Mouse (Mus musculus) myocyte (in vitro differentiated cells): Measurements from ENCODE around the gene Nav3.

Experiments
- E2F4 ChIP-seq: IDR thresholded peaks from one replicate; pipeline ENCODE4 v1.6.1; 2011; ENCODE audit warnings: mild to moderate bottlenecking, control low read depth, moderate library complexity; ENCODE audit not compliant: insufficient read depth
- MAX ChIP-seq: IDR thresholded peaks from one replicate; pipeline ENCODE4 v1.6.1; 2011; ENCODE audit warnings: low read depth, mild to moderate bottlenecking, control low read depth
- MYOD1 ChIP-seq, 3 experiments: IDR thresholded peaks; one replicate each; pipeline ENCODE4 v1.6.1; 2011; ENCODE audit warnings: control low read depth in 2 of 3, low read depth in 2 of 3, mild to moderate bottlenecking in 2 of 3, moderate library complexity in 1 of 3; ENCODE audit not compliant: insufficient read length in 2 of 3, control insufficient read depth in 1 of 3
- MYOG ChIP-seq, 3 experiments: IDR thresholded peaks; one replicate each; pipeline ENCODE4 v1.6.1; 2011; ENCODE audit warnings: control low read depth in 2 of 3, low read depth in 2 of 3, mild to moderate bottlenecking in 2 of 3; ENCODE audit not compliant: insufficient read length in 2 of 3, control insufficient read depth in 1 of 3, insufficient read depth in 1 of 3
- POLR2A ChIP-seq: IDR thresholded peaks from one replicate; pipeline ENCODE4 v1.6.1; 2011; ENCODE audit warnings: low read depth, mild to moderate bottlenecking, control low read depth, moderate library complexity; ENCODE audit not compliant: insufficient read length
- POLR2AphosphoS2 ChIP-seq: IDR thresholded peaks from one replicate; pipeline ENCODE4 v1.6.1; 2011; ENCODE audit warnings: low read depth, control low read depth; ENCODE audit not compliant: insufficient read length
- REST ChIP-seq: IDR thresholded peaks from one replicate; pipeline ENCODE4 v1.6.1; 2011; ENCODE audit warnings: mild to moderate bottlenecking, control low read depth, moderate library complexity; ENCODE audit not compliant: insufficient read depth, insufficient read length
- TCF12 ChIP-seq: IDR thresholded peaks from one replicate; pipeline ENCODE4 v1.6.1; 2011; ENCODE audit warnings: mild to moderate bottlenecking, control low read depth; ENCODE audit not compliant: poor library complexity, insufficient read depth, severe bottlenecking
- TCF3 ChIP-seq: IDR thresholded peaks from one replicate; pipeline ENCODE4 v1.6.1; 2011; ENCODE audit warnings: low read depth, control low read depth; ENCODE audit not compliant: insufficient read length
- USF1 ChIP-seq: IDR thresholded peaks from one replicate; pipeline ENCODE4 v1.6.1; 2011; ENCODE audit warnings: low read depth, mild to moderate bottlenecking, control low read depth, moderate library complexity

DNA sequence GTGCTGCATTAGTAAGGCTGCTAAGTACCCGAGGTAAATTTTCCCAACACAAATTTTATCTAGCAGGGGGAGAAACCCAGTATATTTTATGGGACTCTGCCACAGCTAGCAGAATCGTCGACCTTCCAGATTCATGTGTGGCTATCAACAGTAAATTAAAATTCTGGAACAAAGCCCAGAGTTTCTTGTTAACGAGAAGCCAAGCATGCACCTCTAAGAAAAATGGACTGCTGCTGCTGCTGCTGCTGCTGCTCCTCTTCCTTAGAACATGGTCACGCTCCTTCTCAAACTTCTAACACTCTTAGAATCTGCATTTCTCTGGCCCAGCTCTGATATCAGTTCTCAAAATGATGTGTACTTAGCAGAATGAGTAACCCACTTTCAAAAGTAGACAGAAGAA is 126.4 kb downstream of the Nav3 start:
- no peak for TF ChIP-seq POLR2A
- TF ChIP-seq MYOD1 (IDR thresholded peaks at IDR 0.05; ENCODE audit: control insufficient read depth in 1 of 3, insufficient read length in 2 of 3, low read depth in 2 of 3): no peak
- no peak for TF ChIP-seq USF1
- no peak for TF ChIP-seq TCF12
- no peak for TF ChIP-seq MAX
- TF ChIP-seq E2F4: no peak
- TF ChIP-seq TCF3: no peak
- no peak for TF ChIP-seq POLR2AphosphoS2
- no peak for TF ChIP-seq MYOG (IDR thresholded peaks at IDR 0.05; ENCODE audit: control insufficient read depth in 1 of 3, insufficient read depth in 1 of 3, insufficient read length in 2 of 3, low read depth in 2 of 3)
- TF ChIP-seq REST: no peak
